Mouse (Mus musculus): ENCODE data around the gene Fndc7.
A peak's percentile ranks its signal among the peaks of the same experiment; 100 is the strongest.

The Fndc7 gene

GRCm38 (mm10) chr3:108889908-108890307 is at the start of gene Fndc7:
Gene Fndc7, minus strand, starts transcription at chr3:108890008.
- DNase-seq: no peak

- no peak for DNase-seq
Observed at GRCm38 (mm10) chr3:108939573-108939972, 49.8 kb upstream of the Fndc7 start, which contains the start of gene Henmt1. Gene Henmt1, plus strand, starts transcription at chr3:108939873.

GRCm38 (mm10) chr3:108938691-108939090 is 48.9 kb upstream of the Fndc7 start:
- no peak for DNase-seq

- no peak for DNase-seq
Observed at GRCm38 (mm10) chr3:108933557-108933956, 43.7 kb upstream of the Fndc7 start.

GRCm38 (mm10) chr3:108926308-108926707 is 36.5 kb upstream of the Fndc7 start:
- no peak for DNase-seq

GRCm38 (mm10) chr3:108925677-108926076 is 35.9 kb upstream of the Fndc7 start:
- no peak for DNase-seq

- DNase-seq: no peak
Observed at GRCm38 (mm10) chr3:108921822-108922221, 32.0 kb upstream of the Fndc7 start.

DNA sequence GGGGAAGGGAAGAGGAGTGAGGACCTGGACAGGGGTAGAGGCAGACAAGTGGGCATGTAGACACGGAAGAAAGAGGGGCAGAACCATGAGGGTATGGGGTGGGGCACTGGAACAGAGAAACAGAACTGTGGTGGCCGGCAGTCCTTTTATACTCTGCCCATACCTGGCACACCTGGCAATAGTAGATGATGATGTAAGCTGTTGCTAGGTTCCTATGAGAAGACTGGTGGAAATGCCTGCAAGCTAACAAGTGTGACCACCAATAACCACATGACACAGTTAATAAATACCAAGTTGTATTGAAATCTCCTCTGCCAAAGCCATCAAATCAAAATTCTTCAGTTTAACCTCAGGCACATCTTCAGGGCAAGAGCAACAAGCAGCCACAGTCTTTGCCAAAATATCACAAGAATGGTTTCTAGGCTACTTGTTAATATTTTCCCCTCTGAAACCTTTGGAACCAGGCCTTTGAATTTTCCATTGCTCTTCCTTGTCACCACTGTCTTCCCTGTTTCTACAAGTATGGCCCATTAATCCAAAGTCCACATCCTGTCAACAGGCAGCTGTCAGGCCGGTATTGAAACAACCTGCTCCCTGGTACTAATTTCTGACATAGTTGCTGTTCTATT is 30.7 kb upstream of the Fndc7 start:
- no peak for DNase-seq

DNA sequence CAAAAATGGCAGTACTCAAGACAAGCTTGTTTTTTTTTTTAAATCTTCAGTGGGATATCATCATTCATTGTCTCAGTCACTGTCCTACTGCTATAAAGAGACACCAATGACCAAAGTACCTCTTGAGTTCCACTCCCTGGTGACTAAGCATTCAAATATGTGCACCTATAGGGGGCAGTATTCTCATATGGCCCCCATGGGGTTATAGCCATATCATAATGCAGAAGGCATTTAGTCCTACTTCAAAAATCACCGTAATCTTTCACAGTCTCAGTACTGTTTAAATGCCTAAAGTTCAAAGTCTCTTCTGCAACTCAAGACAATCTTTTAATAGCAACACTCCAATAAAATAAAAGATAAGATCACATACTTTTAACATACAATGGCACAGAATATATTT is 29.0 kb upstream of the Fndc7 start:
- DNase-seq: no peak

- DNase-seq: no peak
Observed at GRCm38 (mm10) chr3:108917986-108918385, 28.2 kb upstream of the Fndc7 start.

GRCm38 (mm10) chr3:108916857-108917256 is 27.0 kb upstream of the Fndc7 start:
- no peak for DNase-seq

GRCm38 (mm10) chr3:108915999-108916398 is 26.2 kb upstream of the Fndc7 start:
- DNase-seq: no peak

GRCm38 (mm10) chr3:108911548-108912413 is 22.0 kb upstream of the Fndc7 start, which contains the start of gene Prpf38b:
Gene Prpf38b, minus strand, starts transcription at chr3:108911727.
- DNase-seq: peak; percentile 96 to 98

- peak; percentile 77 to 79 for DNase-seq
Observed at GRCm38 (mm10) chr3:108911081-108911547, 21.3 kb upstream of the Fndc7 start.

GRCm38 (mm10) chr3:108910303-108911080 is 20.7 kb upstream of the Fndc7 start:
- peak; percentile 6 to 32 for DNase-seq

- DNase-seq: no peak
Observed at GRCm38 (mm10) chr3:108902934-108903333, 13.1 kb upstream of the Fndc7 start.

- DNase-seq: no peak
Observed at GRCm38 (mm10) chr3:108902038-108902437, 12.2 kb upstream of the Fndc7 start.

DNA sequence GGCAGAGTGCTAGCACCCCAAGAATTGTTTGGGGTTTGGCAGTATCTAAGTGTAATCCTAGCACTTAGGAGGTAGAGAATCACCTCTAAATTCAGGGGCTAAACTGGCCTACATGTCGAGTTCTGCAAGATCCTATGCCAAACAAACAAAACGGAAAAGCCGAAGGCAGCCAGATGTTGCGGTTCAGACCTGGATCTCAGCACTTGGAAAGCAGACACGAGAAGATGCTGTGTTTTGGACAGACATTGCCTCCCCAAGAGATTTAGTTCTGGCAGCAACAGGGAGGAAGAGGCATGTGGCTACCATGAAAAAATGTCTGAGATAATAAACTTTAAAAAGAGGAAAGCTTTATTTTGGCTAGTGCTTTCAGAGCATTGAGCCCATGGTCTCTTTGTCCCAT is 10.9 kb upstream of the Fndc7 start:
- no peak for DNase-seq

DNA sequence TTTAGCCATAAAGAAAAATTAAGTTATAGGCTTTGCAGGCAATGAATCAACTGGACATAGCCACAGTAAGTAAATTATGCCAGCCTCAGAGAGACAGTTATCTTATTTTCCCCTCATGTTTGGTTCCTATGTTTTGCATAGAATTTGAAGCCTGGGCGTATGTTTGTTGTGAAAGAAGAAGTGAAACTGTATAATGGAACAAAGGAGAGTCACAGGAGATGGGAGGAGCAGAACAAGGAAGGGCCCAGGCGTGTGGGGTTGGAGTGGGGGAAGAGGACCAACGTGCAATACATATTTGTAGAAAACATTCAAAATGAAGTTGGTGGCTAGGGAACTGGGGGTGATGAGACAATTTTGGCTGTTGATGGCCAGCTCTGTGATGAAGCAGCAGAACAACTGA is 10.3 kb upstream of the Fndc7 start:
- peak in 1 of 2 experiments; percentile 35 for DNase-seq

DNA sequence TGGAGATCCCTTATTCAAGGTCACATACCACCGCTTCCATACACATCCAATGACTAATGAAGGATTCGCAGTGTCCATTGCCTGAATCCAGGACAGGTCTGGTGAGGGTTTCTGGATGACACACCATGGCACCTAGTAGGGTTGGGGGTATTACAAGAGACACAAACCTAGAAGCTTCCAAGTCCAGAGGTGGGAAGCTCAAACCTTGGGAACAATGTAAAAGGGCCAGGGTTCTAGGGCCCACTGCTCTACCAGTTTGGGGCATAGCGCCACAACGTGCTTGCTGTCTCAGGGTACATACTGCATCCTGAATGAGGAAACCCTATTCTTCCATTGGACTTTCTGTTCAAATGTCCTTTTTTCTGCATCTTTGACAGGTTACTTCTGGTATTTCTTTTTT is 8.8 kb upstream of the Fndc7 start:
- no peak for DNase-seq

DNA sequence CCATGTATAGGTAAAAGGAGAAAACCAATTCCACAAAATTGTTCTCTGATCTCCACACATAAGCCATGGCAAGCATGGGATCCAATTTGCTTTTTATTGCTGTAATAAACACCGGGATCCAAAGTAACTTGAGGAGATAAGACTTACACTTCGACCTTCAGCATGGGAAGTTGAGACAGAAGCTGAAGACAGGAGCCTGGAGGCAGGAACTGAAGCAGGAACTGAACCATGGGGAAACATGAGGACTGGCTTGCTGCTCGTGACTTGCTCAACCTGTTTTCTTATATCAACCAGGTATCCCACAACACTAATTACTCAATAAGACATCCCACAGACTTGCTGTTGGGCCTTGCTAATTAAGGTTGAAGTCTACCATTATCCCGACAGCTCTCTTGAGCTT is 3.1 kb upstream of the Fndc7 start:
- DNase-seq: no peak

- DNase-seq: no peak
Observed at GRCm38 (mm10) chr3:108892080-108892479, 2.3 kb upstream of the Fndc7 start.

- no peak for DNase-seq
Observed at GRCm38 (mm10) chr3:108887618-108887975, 2.2 kb downstream of the Fndc7 start.

Measured in lung, postnatal 4 days (tissue).